Mouse (Mus musculus) spleen, adult 2 months (tissue): ENCODE measurements around the gene Fgl2. TPM values are rescaled to one million over a fixed set of nuclear protein-coding genes. Genes with fewer than 3 reads are reported as not detected.

Experiments used
- DNase-seq, 2 experiments: peaks; one replicate each; pipeline versions ENCODE4 v3.0.0 to v3.0.0-alpha.2; 2012 to 2021; ENCODE audit warnings: low spot score in 2 of 2, low read depth in 1 of 2
- H3K27ac ChIP-seq: fragments of 200-500 bp; 2 replicates; pipeline ENCODE4 v1.5.1; 2012; ENCODE audit warnings: low read length, inconsistent platforms; ENCODE audit not compliant: insufficient read depth
- H3K27me3 ChIP-seq: fragments of 200-500 bp; 2 replicates; pipeline ENCODE4 v1.6.1; 2012; ENCODE audit warnings: mild to moderate bottlenecking, moderate library complexity, low read length, inconsistent platforms; ENCODE audit not compliant: control insufficient read depth, insufficient read depth
- H3K36me3 ChIP-seq: fragments of 200-500 bp; 2 replicates; pipeline ENCODE4 v1.6.1; 2012; ENCODE audit warnings: mild to moderate bottlenecking, low read length, inconsistent platforms; ENCODE audit not compliant: control insufficient read depth, insufficient read depth
- H3K4me1 ChIP-seq: fragments of 200-500 bp; 2 replicates; pipeline ENCODE4 v1.6.1; 2011; ENCODE audit warnings: inconsistent platforms; ENCODE audit not compliant: control insufficient read depth, insufficient read depth, insufficient read length
- H3K4me3 ChIP-seq: fragments of 200-500 bp; 2 replicates; pipeline ENCODE4 v1.5.1; 2011; ENCODE audit warnings: mild to moderate bottlenecking, inconsistent platforms; ENCODE audit not compliant: insufficient read depth, insufficient read length; ENCODE audit errors: extremely low read depth
- CTCF ChIP-seq: fragments of 200-500 bp; IDR thresholded peaks from 2 replicates; pipeline ENCODE4 v1.5.1; 2011; ENCODE audit warnings: mild to moderate bottlenecking, inconsistent platforms; ENCODE audit not compliant: insufficient read depth, insufficient read length, insufficient replicate concordance; ENCODE audit errors: extremely low read depth
- POLR2A ChIP-seq: fragments of 200-500 bp; IDR thresholded peaks from 2 replicates; pipeline ENCODE4 v1.6.1; 2011; ENCODE audit warnings: low read depth, low read length, inconsistent platforms
- WGBS: fragments of 180-500 bp; shearing (Covaris S2); methylation state at CpG from one replicate; pipeline ENCODE4 v1.1.7; 2018; 5-methylcytosine and 5-hydroxymethylcytosine counted together
- polyA plus RNA-seq: library from polyadenylated mRNA; depleted of rRNA; stranded (reverse); fragments of >200 nt; gene quantifications from 2 replicates; pipeline ENCODE4 v1.2.3, GENCODE M21; 2012

Gene Fgl2
- polyA plus RNA-seq, 1 experiment, result 12.8 TPM

DNA sequence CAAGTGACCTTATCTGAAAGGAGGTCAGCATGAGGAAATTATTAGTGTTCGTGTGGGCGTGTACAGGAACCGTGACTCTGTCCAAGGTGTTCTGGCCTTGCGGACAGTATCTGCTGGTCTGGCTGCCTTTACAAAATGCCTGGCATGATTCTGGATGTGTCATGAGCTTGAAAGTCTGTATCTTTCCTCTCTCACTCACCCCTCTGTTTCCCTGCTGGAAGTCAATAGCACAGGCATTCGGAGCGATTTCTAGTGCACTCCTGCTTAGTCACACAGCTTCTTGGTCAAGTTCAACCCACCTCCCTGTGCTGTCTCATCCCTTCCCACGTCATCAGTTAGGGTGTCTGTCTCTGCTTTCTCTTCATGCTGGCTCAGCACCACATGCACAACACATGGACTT is 24.1 kb upstream of the Fgl2 start:
- no peak overlapping the region for H3K27ac ChIP-seq
- H3K4me3 ChIP-seq, result no peak overlapping the region
- TF ChIP-seq CTCF (no peak), POLR2A (no peak)
- H3K36me3 ChIP-seq, result no peaks in the 10 kb centered on the region
- 83% methylated on average over 7 of the region's 7 CpGs for WGBS
- no peak for DNase-seq
- no peaks in the 10 kb centered on the region for H3K27me3 ChIP-seq
- H3K4me1 ChIP-seq, result no peaks in the 10 kb centered on the region

- DNase-seq, result no peak
- no peaks in the 10 kb centered on the region for H3K27me3 ChIP-seq
- H3K36me3 ChIP-seq, result no peaks in the 10 kb centered on the region
- H3K4me3 ChIP-seq, result no peak overlapping the region
- no peak for TF ChIP-seq CTCF
- no peak for TF ChIP-seq POLR2A
- no peak overlapping the region for H3K27ac ChIP-seq
- H3K4me1 ChIP-seq, result peaks cover 10% of the 10 kb centered on the region; the same call in 1 of the 2 replicates
Measured at GRCm38 (mm10) chr5:21351678-21352077, 20.8 kb upstream of the Fgl2 start.

DNA sequence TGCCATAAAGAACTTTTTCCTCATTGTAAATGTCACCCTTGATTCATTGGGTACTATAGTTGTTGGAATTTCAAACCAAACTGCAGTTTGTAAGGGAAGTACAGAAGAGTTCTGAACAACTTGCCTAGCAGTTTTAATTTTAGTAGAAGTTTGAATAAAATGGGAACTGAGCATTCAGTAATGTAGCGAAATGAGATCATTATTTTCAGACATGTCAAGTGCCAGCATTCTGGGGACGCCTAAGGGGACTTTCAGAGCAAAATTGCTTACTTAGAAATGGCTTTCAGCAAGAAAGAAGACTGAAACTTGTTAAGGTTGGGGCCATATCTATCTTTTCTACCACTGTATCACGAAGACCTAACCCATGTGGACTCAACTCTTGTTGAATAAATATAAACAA is 13.8 kb upstream of the Fgl2 start:
- 78% methylated on average over 3 of the region's 3 CpGs for WGBS
- no peak for DNase-seq
- H3K27me3 ChIP-seq, result no peaks in the 10 kb centered on the region
- TF ChIP-seq CTCF (no peak), POLR2A (no peak)
- H3K27ac ChIP-seq, result no peak overlapping the region
- no peaks in the 10 kb centered on the region for H3K36me3 ChIP-seq
- peaks cover 12% of the 10 kb centered on the region; the same call in 1 of the 2 replicates for H3K4me1 ChIP-seq
- H3K4me3 ChIP-seq, result no peak overlapping the region

GRCm38 (mm10) chr5:21363343-21363742 is 9.1 kb upstream of the Fgl2 start:
- Histone ChIP-seq H3K4me1 (peaks cover 7% of the 10 kb centered on the region; the same call in 1 of the 2 replicates), H3K27ac (no peak overlapping the region), H3K36me3 (no peaks in the 10 kb centered on the region), H3K27me3 (no peaks in the 10 kb centered on the region), H3K4me3 (no peak overlapping the region)
- no peak for TF ChIP-seq CTCF
- TF ChIP-seq POLR2A, result no peak
- DNase-seq, result no peak
- WGBS, result 83% methylated on average over 3 of the region's 3 CpGs

DNA sequence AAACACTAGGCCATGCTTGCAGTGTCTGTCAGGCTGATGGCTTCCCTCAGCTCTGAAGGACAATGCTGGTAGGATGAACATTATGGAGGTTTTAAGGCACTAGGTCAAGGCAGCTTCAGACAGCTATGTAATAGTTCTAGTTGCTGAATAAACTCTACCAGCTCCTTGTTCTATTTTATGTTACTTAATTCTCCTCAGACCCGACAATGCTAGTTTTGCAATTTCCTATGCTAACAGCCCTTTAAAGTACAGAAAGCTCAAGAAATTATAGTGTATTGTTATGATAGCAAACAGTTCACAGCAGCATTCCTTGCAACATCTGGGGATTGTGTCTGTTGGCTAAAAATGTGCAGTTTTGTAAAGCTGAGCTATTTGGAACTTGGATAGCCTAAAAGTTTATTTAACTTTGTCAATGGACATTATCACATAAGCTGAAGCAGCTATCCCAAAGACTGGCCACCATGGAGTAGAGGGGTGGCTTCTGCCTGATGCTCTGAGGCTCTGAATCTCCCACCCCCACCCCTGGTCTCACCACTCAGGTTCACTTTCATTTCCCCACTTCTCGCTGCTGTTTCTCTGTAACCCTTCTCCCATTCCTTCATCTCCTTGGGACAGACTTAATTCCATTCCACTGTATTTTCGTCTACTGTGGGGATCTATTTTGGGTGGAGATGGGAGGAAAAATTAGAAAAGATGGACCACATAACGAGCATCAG is 5.9 kb upstream of the Fgl2 start:
- no peak for DNase-seq
- peaks cover 11% of the 10 kb centered on the region; the same call in 1 of the 2 replicates for H3K4me1 ChIP-seq
- no peak overlapping the region for H3K4me3 ChIP-seq
- no peaks in the 10 kb centered on the region for H3K36me3 ChIP-seq
- TF ChIP-seq POLR2A (no peak), CTCF (no peak)
- no peaks in the 10 kb centered on the region for H3K27me3 ChIP-seq
- H3K27ac ChIP-seq, result no peak overlapping the region
- WGBS, result 60% methylated on average over 4 of the region's 4 CpGs

GRCm38 (mm10) chr5:21367514-21367913 is 4.9 kb upstream of the Fgl2 start:
- WGBS, result 20% methylated on average over 2 of the region's 2 CpGs
- no peaks in the 10 kb centered on the region for H3K36me3 ChIP-seq
- TF ChIP-seq POLR2A (no peak), CTCF (no peak)
- peaks cover 13% of the 10 kb centered on the region for H3K4me1 ChIP-seq
- no peak overlapping the region for H3K27ac ChIP-seq
- DNase-seq, result no peak
- H3K4me3 ChIP-seq, result no peak overlapping the region
- no peaks in the 10 kb centered on the region for H3K27me3 ChIP-seq

GRCm38 (mm10) chr5:21370218-21370947 is 2.1 kb upstream of the Fgl2 start:
- peaks cover 18% of the 10 kb centered on the region for H3K4me1 ChIP-seq
- 71% methylated on average over 5 of the region's 5 CpGs for WGBS
- no peak for DNase-seq
- H3K27ac ChIP-seq, result no peak overlapping the region
- H3K27me3 ChIP-seq, result no peaks in the 10 kb centered on the region
- H3K4me3 ChIP-seq, result no peak overlapping the region
- TF ChIP-seq CTCF (no peak), POLR2A (no peak)
- no peaks in the 10 kb centered on the region for H3K36me3 ChIP-seq
